Mouse (Mus musculus): ENCODE results near the gene Lipt2. TPM values are rescaled to one million over a fixed set of nuclear protein-coding genes. Genes with fewer than 3 reads are reported as not detected.

Gene Lipt2
- polyA plus RNA-seq (2012; rRNA removed), result 2.7 and 3.0 TPM in 2 replicates

GRCm38 (mm10) chr7:100159105-100159841 lies at the start of gene Lipt2:
TSS of gene Lipt2 (plus strand) at chr7:100159277.

GRCm38 (mm10) chr7:100121376-100121789 lies 37.7 kb upstream of the Lipt2 start, which contains the start of gene Pold3:
TSS of gene Pold3 (minus strand) at chr7:100121565.

GRCm38 (mm10) chr7:100176269-100176668 lies 17.2 kb downstream of the Lipt2 start, which contains the start of gene Kcne3:
TSS of gene Kcne3 (plus strand) at chr7:100176502.

Other genes starting within 250 kb of the Lipt2 start
- 2.0 and 2.7 TPM in 2 replicates for gene Rnf169, start 178.8 kb upstream of the Lipt2 start, polyA plus RNA-seq (2012; rRNA removed)
- 0.08 TPM in 1 of 2 replicates, not detected in the other for gene Chrdl2, start 153.1 kb upstream of the Lipt2 start, polyA plus RNA-seq (2012; rRNA removed)
- gene Pold3, start 37.7 kb upstream of the Lipt2 start, polyA plus RNA-seq (2012; rRNA removed), result 33.4 and 36.7 TPM in 2 replicates
- 0.84 and 1.6 TPM in 2 replicates for gene Kcne3, start 17.2 kb downstream of the Lipt2 start, polyA plus RNA-seq (2012; rRNA removed)
- gene Pgm2l1, start 68.1 kb downstream of the Lipt2 start, polyA plus RNA-seq (2012; rRNA removed), result 2.3 and 2.6 TPM in 2 replicates
- 1.4 and 1.5 TPM in 2 replicates for gene P4ha3, start 126.2 kb downstream of the Lipt2 start, polyA plus RNA-seq (2012; rRNA removed)
- gene C2cd3, start 213.0 kb downstream of the Lipt2 start, polyA plus RNA-seq (2012; rRNA removed), result 9.3 and 9.8 TPM in 2 replicates
- 18.1 and 20.8 TPM in 2 replicates for gene Ppme1, start 213.0 kb downstream of the Lipt2 start, polyA plus RNA-seq (2012; rRNA removed)